Mouse (Mus musculus) kidney, adult 10 weeks (tissue): ENCODE results near the gene Polr1a. TPM values are rescaled to one million over a fixed set of nuclear protein-coding genes. Genes with fewer than 3 reads are reported as not detected.

Source experiments
- polyA plus RNA-seq: library from polyadenylated mRNA; stranded (reverse); fragments of 350-450 nt; fragmentation: Illumina TruSeq; extraction: RNeasy Lipid Tissue Mini Kit (QIAGEN cat#74804); gene quantifications from one replicate; pipeline ENCODE4 v1.2.3, GENCODE M21; 2014; ENCODE audit warnings: low read depth, low replicate concordance

The Polr1a gene
- polyA plus RNA-seq = 9.5 TPM

DNA sequence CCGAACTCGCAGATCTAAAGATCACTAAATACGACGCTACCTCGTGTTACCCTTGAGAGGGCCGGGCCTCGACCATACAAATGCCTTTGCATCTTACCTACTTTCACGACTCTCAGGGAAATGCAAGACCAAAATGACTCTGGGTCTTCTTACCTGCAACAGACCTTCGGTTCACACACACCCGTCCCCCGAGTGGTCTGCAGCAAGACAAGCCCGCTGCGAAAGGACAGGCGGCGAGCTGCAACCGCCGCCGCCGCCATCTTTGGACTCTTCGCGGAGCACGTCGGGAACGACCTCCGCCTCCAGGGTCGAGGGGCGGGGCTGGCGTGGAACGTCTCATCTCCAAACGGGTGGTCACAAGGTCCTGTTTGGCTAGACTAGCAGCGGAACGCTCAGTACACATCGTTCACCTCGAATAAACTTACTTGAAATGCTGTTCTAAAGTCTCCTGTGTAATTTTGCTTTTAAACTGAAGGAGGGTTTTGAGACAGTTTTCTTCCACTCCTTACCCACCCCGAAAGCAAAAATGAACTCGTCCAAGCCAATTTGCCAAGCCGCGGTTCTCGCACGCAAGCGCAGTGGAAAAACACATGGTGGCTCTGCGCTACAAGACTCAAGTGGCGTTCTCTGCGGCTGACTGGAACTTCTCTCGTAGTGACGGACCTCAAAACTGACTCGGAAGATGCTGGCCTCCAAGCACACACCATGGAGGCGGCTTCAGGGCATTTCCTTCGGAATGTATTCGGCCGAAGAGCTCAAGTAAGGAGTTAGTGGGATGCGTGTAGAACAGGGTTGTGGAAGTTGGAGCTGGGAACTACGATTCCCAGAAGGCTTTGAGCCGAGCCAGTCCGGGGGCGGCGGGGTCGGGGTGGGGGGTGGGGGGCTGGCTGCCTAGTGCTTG lies at the start of gene Polr1a, which contains the start of gene Ptcd3:
Gene Polr1a (plus strand): TSS at position 573 of the 901 bp plus-strand sequence.
Gene Ptcd3 (minus strand): TSS at position 270 of the 901 bp plus-strand sequence.

Other genes starting within 250 kb of the Polr1a start
- gene Reep1, start 201.5 kb upstream of the Polr1a start, polyA plus RNA-seq = 0.28 TPM
- 43.7 TPM for gene Mrpl35, start 82.1 kb upstream of the Polr1a start, polyA plus RNA-seq
- 446 TPM for gene Immt, start 77.7 kb upstream of the Polr1a start, polyA plus RNA-seq
- 194 TPM for gene Ptcd3, start 303 bp upstream of the Polr1a start, polyA plus RNA-seq
- 4.2 TPM for gene St3gal5, start 188.5 kb downstream of the Polr1a start, polyA plus RNA-seq